Mouse (Mus musculus) ES-E14 (cell line): Measurements from ENCODE around the gene Trmt44. TPM values are rescaled to one million over a fixed set of nuclear protein-coding genes. Genes with fewer than 3 reads are reported as not detected.

Experiments used
- DNase-seq: peaks from one replicate; pipeline ENCODE4 v3.0.0-alpha.2; 2013; ENCODE audit warnings: low read depth, low spot score
- H3K27ac ChIP-seq: 2 replicates; pipeline ENCODE4 v1.5.1; 2012; ENCODE audit warnings: low read depth, mild to moderate bottlenecking, low read length, moderate library complexity, mixed read lengths; ENCODE audit not compliant: poor library complexity, insufficient read depth, severe bottlenecking
- H3K36me3 ChIP-seq: 2 replicates; pipeline ENCODE4 v1.6.1; 2012; ENCODE audit warnings: mild to moderate bottlenecking, low read length, moderate library complexity, mixed read lengths; ENCODE audit not compliant: control insufficient read depth, poor library complexity, insufficient read depth, severe bottlenecking
- H3K4me1 ChIP-seq, 2 experiments: fragments of 150-350 bp in 1 of 2; sonication (generic) in 1 of 2; 2 replicates each; pipeline ENCODE4 v1.6.1; 2012; ENCODE audit warnings: low read length in 2 of 2, mild to moderate bottlenecking in 1 of 2, mixed read lengths in 1 of 2; ENCODE audit not compliant: control insufficient read depth in 2 of 2, insufficient read depth in 2 of 2, poor library complexity in 1 of 2
- H3K4me3 ChIP-seq, 2 experiments: fragments of 150-350 bp in 1 of 2; sonication (generic) in 1 of 2; 2 replicates each; pipeline ENCODE4 v1.5.1; 2012; ENCODE audit warnings: low read length in 2 of 2, low read depth in 1 of 2, mild to moderate bottlenecking in 1 of 2, mixed read lengths in 1 of 2; ENCODE audit not compliant: insufficient read depth in 1 of 2, poor library complexity in 1 of 2, severe bottlenecking in 1 of 2
- H3K9ac ChIP-seq: 2 replicates; pipeline ENCODE4 v1.6.1; 2012; ENCODE audit warnings: low read depth, mild to moderate bottlenecking, low read length, mixed read lengths; ENCODE audit not compliant: poor library complexity, insufficient read depth, severe bottlenecking
- H3K9me3 ChIP-seq: fragments of 150-350 bp; sonication (generic); 2 replicates; pipeline ENCODE4 v1.6.1; 2012; ENCODE audit warnings: low read depth, mild to moderate bottlenecking, low read length; ENCODE audit not compliant: control insufficient read depth, insufficient read depth
- CHD2 ChIP-seq: IDR thresholded peaks from 2 replicates; pipeline ENCODE4 v1.6.1; 2014; ENCODE audit warnings: mild to moderate bottlenecking, low read depth, low read length, inconsistent platforms
- HCFC1 ChIP-seq: IDR thresholded peaks from 2 replicates; pipeline ENCODE4 v1.6.1; 2012; ENCODE audit warnings: low read length, inconsistent platforms, borderline replicate concordance; ENCODE audit not compliant: insufficient read depth
- MAFK ChIP-seq: IDR thresholded peaks from 2 replicates; pipeline ENCODE4 v1.6.1; 2014; ENCODE audit warnings: mild to moderate bottlenecking, low read depth, low read length, inconsistent platforms; ENCODE audit not compliant: insufficient read depth
- ZC3H11A ChIP-seq: IDR thresholded peaks from 2 replicates; pipeline ENCODE4 v1.6.1; 2012; ENCODE audit warnings: low read depth, mild to moderate bottlenecking, inconsistent platforms, low read length, borderline replicate concordance
- ZNF384 ChIP-seq: IDR thresholded peaks from 2 replicates; pipeline ENCODE4 v1.6.1; 2012; ENCODE audit warnings: low read depth, low read length, inconsistent platforms
- in situ Hi-C, 2 experiments: fragments of 600-800 bp; cut with MboI; formaldehyde crosslinking; loops; one replicate each; pipeline ENCODE4 v1.15.1; 2025; ENCODE audit warnings: low sequenced_read_pairs in 2 of 2, inconsistent platforms in 1 of 2; ENCODE audit not compliant: unreplicated experiment in 2 of 2
- total RNA-seq: library from RNA; depleted of rRNA; stranded (reverse); fragments of 300-350 nt; gene quantifications from 2 replicates; pipeline ENCODE4 v1.2.3, GENCODE M21; 2012

Trmt44 gene
- total RNA-seq, 1 experiment = 15.1 TPM

DNA sequence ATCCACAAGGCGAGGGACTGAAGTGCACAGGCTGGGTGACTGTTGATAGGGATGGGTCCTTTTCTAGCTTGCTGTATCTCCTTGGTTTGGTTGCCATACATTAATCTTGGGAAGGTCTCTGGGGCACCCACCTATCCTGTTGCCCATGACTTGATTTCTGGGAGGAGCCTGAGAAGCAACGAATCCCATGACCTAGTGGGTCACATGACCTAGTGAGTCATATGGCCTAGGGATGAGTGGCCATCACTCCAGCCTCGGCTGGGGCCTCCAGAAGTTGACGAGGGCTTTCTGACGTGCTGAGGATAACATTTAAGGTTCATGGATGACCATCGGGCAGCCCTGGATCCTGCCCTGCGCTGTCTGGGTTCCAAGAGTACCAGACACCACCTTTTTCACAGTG lies 30.5 kb upstream of the Trmt44 start:
- Histone ChIP-seq H3K9me3 (no peaks in the 10 kb centered on the region), H3K4me3 (no peak overlapping the region), H3K4me1 (peaks cover 0 to 4% of the 10 kb centered on the region in 2 experiments; a peak in 1 of 4 replicates), H3K27ac (no peak overlapping the region), H3K9ac (no peak overlapping the region), H3K36me3 (no peaks in the 10 kb centered on the region)
- in situ Hi-C loops = no loop called here
- DNase-seq = no peak
- no peak for TF ChIP-seq MAFK
- TF ChIP-seq ZC3H11A = no peak
- TF ChIP-seq ZNF384 = no peak
- no peak for TF ChIP-seq CHD2

DNA sequence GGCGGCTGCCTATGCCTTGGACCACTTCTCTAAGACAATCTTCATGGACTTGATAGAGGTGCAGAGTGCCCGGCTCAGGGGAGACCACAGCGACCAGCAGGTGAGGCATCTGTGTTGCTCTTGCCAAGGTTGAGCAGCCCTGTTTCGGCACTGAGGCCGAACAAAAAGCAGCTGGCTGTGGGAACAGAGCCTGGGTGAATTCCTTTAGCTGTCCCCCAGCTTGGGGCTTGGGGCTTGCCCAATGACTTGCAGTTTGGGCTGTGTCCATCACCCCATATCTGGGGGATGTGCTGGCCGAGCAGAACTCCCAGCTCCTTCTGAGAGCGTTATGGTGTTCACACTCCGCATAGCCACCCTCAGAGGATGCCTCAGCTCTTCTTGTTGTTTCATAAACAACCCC lies 26.7 kb upstream of the Trmt44 start:
- Histone ChIP-seq H3K4me3 (no peak overlapping the region), H3K9ac (no peak overlapping the region), H3K36me3 (peaks cover 3% of the 10 kb centered on the region; the same call in 1 of the 2 replicates), H3K27ac (no peak overlapping the region), H3K9me3 (no peaks in the 10 kb centered on the region), H3K4me1 (peaks cover 0 to 2% of the 10 kb centered on the region in 2 experiments; a peak in 1 of 4 replicates)
- DNase-seq = no peak
- in situ Hi-C loops = no loop called here
- TF ChIP-seq CHD2 = no peak
- TF ChIP-seq HCFC1 = no peak
- TF ChIP-seq MAFK = no peak
- TF ChIP-seq ZC3H11A = no peak
- no peak for TF ChIP-seq ZNF384

DNA sequence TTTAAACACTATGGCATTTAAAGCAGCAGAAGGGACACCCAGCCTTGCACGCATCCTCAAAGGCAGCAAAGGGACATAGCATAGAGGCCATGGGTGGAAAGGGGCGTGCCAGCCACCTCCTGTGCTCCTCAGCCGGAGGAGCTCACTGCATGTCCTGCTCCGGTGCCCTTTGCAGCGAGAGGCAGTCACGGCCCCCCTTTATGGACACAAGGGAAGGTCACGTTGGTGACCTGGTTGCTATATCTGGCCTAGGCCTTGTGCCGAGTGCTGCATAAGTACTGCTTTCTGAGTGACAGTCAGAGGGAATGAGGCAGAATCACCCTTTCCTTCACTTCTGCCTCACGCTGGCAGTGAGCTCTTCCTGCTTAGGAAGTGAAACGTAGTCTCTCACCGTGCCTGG lies 25.4 kb upstream of the Trmt44 start:
- DNase-seq = no peak
- no peak overlapping the region for H3K4me3 ChIP-seq
- in situ Hi-C loops = no loop called here
- no peak overlapping the region for H3K27ac ChIP-seq
- TF ChIP-seq ZNF384 (no peak), MAFK (no peak), ZC3H11A (no peak), HCFC1 (no peak), CHD2 (no peak)
- peaks cover 0 to 2% of the 10 kb centered on the region in 2 experiments; a peak in 1 of 4 replicates for H3K4me1 ChIP-seq
- H3K9me3 ChIP-seq = no peaks in the 10 kb centered on the region
- peaks cover 3% of the 10 kb centered on the region; the same call in 1 of the 2 replicates for H3K36me3 ChIP-seq
- no peak overlapping the region for H3K9ac ChIP-seq

DNA sequence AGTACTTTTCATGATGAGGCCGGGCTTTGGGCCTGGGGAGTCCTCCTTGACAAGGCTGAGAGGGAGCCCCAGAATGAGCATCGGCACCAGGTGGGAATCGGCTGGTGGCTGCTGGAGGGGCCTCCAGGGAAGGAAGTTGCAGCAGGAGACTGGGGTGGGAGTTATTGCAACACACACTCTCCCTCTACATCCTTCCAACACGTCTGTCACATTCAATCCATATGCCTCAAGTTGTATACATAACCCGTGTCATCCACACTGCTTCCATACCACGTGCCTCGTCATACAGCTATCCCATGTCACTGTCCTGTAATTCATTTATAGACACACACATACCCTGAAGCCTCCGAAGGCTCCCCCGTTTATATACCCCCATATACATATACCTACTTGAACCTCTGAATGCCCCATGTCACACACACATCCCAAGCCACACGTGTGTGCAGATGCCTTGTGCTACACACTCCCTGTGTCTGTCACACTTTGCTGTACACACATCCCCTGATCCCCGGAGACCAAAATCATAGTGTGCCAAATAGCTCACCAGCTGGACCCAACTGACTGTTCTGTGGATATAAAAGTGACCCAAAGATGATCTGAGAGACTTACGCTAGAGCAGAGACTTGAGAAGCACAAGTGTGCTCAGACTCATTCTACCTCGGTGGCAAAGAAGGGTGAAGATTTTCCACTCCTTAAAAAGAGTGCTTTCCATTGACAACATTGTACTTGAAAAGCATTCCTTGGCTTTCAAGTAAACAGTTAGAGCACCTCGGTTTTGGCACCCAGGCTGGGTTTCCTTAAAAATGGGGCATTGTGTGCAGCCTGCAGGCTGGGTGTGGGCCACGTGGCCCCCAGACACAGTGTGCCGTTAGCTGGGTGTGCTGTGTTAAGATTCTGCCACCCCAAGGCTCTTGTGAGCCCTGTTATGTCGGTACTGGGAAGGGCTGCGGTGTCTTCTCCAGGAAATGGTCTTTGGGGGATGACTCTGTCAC lies 21.6 kb upstream of the Trmt44 start:
- Histone ChIP-seq H3K9me3 (no peaks in the 10 kb centered on the region), H3K27ac (no peak overlapping the region), H3K4me1 (peaks cover 0 to 5% of the 10 kb centered on the region in 2 experiments; a peak in 1 of 4 replicates), H3K4me3 (no peak overlapping the region), H3K36me3 (peaks cover 3% of the 10 kb centered on the region; the same call in 1 of the 2 replicates), H3K9ac (no peak overlapping the region)
- TF ChIP-seq HCFC1 (no peak), ZNF384 (no peak), MAFK (no peak), ZC3H11A (no peak), CHD2 (no peak)
- no peak for DNase-seq
- in situ Hi-C loops = loop anchor here in 1 of 2 experiments (10.0 kb wide), 2 partner anchors 118 to 258 kb away; no protein-coding TSS in a partner anchor
